Mouse (Mus musculus) embryo, embryonic 10 days (tissue): ENCODE results near the gene Serpina1f.
"Not testable (repeated sequence)": the region's sequence is repeated elsewhere in the genome, so short reads cannot be mapped to it uniquely, and the experiment has no call there.

ENCODE experiments used
- DNase-seq: peaks from one replicate; pipeline ENCODE4 v3.0.0-alpha.2; 2015; ENCODE audit warnings: low spot score

The Serpina1f gene

GRCm38 (mm10) chr12:103695429-103695828 lies at the start of gene Serpina1f:
Gene Serpina1f (minus strand): TSS chr12:103695529.
- no peak for DNase-seq

- not testable (repeated sequence) for DNase-seq
These were observed 42.7 kb upstream of the Serpina1f start for GRCm38 (mm10) chr12:103737791-103738580.

DNA sequence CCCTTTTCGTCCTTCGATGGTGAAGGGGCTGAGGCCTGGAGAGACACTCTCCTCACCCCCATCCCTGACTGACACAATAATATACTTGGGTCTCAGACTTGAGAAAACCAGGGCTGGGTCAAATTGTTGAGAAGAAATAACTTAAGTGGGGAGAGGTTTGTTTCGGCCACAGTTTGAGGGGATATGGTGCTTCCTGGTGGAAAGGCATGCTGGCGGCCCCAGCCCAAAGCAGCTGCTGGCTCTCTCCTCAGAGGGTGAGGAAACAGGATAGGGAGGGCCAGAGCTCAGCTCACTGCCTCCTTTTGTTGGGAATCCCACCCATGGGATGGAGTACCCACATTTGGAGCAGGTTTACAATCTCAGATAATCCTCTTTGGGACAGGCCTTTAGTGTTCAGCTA lies 40.2 kb upstream of the Serpina1f start:
- not testable (repeated sequence) for DNase-seq

DNA sequence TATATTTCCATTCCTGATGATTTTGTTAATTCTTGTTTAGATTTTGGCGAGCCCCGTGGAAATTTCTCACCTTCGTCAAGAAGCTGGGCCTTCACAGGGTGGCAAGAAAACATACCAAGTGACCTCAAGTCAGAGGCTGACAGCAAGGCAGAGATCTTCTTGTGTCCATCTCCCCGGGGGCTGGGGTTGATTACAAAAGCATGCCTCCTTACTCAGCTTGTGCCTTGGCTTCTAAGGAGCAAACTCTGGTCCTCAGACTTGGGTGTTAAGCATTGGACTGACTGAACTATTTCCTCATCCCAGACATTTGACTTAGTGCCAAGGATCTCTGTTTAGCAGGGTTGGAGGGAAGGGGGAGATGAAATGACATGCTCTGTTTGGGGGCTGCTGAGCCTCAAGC lies 39.8 kb upstream of the Serpina1f start:
- not testable (repeated sequence) for DNase-seq

DNA sequence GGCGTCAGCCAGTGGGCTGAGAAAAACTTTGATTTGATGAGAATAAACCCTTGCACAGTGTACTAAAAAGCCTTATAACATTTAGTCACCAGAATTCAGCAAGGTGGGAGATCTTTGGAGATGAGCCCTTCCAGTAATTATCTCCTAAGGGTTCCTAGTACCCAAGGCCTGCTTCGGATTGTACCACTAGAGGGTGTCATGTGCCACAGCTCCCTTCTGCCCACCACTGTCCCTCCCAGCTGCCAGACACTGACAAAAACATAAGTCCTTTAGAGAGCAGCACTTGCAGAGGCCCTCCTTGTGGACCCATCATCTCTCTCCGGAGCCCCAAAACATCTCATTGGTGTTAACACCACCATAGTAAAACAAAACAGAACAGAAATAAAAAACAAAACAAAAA lies 16.2 kb upstream of the Serpina1f start:
- no peak for DNase-seq

GRCm38 (mm10) chr12:103710405-103710804 lies 15.1 kb upstream of the Serpina1f start:
- DNase-seq, result peak; percentile 35

- no peak for DNase-seq
These were observed 10.8 kb upstream of the Serpina1f start for GRCm38 (mm10) chr12:103706113-103706512.

- no peak for DNase-seq
These were observed 10.2 kb upstream of the Serpina1f start for GRCm38 (mm10) chr12:103705547-103705946.

DNA sequence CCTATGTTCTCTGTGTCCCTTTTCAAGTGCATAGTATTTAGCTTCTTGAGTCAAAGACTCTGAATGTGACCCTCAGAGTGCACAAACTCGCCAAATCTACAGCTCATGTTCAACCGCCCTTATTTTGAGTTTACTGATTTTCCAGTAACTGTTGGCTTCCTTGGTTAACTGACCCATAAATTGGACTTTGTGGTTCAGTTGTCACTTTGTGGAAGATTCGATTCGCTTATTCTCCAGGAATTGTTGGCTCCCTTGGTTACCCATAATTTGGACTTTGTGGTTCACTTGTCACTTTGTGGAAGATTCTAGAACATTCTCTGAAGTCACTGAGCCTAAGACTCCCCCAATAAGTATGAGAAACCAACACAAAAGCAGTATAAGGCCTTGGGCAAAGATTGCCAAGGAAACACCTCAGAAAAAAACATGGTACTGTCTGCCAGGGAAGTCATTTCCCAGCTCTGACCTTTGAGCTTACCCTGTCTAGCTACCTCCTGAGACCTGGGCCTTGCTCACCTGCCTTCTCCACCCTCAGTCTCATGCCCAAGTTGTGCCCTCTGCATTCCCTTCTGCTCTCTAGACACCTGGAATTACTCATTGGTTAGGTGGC lies 4.9 kb upstream of the Serpina1f start:
- DNase-seq, result no peak

DNA sequence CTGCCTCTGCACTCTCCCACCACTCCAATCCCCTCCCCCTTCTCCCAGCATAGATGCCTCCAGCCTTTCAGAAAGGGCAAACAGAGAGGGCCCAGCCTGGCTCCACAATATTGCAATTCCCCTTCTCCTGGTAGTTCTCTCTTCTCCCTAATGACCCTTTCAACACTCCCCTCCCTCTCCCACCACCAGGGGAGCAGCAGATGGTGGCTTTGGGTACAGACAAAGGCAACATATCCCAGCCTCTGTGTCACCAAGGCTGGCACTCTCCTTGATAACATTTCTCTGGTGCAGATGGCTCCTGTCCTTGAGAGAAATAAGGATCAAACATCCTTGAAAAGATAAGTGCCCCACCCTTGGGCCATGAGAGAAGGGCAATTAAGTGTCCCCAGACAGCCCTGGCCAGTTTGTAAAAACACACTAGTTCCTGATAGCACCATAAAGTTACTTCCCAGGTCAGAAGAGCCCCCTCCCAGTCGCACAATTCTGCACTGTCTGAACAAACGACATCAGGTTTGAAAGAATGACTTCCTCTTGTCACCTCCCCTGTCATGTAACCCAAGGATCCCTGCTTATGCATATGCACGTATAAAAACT lies 7.0 kb downstream of the Serpina1f start:
- DNase-seq, result peak; percentile 28

GRCm38 (mm10) chr12:103687021-103687420 lies 8.3 kb downstream of the Serpina1f start:
- peak; percentile 44 for DNase-seq

GRCm38 (mm10) chr12:103686050-103686449 lies 9.3 kb downstream of the Serpina1f start:
- no peak for DNase-seq

DNA sequence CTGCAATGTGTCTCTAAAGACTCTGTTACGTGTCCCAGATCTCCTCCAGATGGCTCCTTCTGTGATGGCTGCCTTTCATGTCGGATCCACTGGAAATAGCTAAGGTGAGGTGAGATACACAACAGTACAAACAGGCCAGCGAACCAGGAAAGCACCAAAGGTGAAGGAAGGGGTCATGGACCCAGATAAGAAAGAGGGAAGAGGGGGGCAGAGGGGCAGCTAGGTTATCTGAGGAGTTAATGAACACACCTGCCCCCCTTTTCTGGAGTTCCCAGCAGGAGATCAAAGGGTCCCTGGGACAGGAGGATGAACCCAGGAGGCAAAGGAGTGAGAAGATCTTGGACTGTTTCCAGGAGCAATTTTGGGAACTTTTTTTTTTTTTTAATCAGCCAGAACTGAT lies 9.9 kb downstream of the Serpina1f start:
- DNase-seq, result no peak

DNA sequence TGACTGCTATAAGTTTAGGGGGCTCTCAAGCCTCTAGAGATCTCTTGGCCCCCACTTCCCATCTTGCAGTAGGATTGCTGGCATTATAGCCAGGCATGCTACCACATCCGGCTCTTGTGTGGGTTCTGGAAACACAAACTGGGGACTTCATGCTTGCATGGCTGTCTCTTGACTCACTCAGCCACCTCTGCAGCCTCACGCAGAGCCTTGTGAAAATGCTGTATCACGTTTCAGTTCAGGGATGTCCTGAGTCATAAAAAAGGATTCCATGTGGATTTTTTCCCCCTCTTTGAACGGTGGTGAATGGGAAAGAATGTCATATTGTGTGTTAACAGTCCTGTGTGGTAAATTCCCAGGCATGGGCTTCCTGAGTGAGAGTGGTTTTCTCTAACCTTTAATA lies 11.6 kb downstream of the Serpina1f start:
- no peak for DNase-seq

- DNase-seq, result no peak
These were observed 13.6 kb downstream of the Serpina1f start for GRCm38 (mm10) chr12:103681739-103682138.

- no peak for DNase-seq
These were observed 14.2 kb downstream of the Serpina1f start for GRCm38 (mm10) chr12:103681169-103681568.

DNA sequence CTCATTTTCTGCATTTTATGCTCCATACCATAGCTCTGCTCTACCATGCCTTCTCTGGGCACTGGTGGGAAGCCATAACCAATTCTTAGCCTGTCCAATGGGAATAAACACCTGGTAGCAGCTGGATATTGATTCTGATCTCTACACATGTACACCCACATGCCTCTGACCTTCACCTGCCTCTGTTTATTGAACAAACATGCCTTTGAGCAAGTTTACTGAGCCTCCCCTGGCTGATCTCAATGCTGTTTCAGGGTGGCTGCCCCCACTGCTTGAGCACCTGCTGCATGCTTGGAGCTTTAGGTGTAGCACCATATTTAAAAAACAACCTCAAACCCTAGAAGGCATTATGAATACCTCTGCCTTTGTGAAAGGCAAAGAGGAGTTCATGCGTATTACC lies 15.5 kb downstream of the Serpina1f start:
- not testable (repeated sequence) for DNase-seq

GRCm38 (mm10) chr12:103676039-103676438 lies 19.3 kb downstream of the Serpina1f start, which contains the start of gene Serpina16:
Gene Serpina16 (minus strand): TSS chr12:103676139.
- DNase-seq, result no peak

DNA sequence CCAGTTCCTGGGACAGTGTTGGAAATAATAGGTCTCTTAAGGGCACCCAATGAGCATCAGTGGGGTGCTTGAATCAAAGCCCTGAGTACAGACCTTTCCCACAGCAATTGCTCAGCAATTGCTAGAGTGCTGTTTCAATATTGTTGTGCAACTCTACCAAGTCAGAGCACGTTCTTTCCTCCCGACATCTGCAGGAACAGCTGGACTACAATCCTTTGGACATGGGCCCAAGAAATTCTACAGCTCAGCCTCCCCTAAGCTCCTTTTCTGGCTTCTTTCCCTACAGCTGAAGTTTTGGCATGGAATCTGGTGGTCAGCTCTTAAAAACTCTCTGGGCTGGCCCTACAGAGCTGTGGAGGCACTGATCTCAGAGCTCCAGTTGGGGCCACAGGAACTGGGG lies 22.1 kb downstream of the Serpina1f start:
- DNase-seq, result no peak

GRCm38 (mm10) chr12:103671483-103671882 lies 23.8 kb downstream of the Serpina1f start:
- DNase-seq, result no peak

DNA sequence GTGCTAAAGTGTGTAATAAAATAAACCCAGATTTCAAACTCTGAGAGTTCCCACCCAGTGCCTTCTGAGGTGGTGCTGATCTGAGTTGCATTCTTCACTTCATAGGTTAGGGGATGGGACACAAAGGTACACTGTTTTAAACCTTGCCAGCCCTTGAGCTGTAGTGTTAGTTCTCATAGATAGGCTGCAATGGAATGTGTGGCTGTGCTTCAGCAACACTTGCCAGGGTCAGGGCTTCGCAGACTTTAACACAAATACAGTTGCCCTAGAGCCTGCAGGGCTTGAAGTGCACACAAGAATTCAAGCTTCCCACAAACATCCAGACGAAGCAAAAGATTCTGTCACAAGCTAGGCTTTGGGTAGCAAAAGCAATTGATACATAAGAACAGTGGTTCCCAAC lies 24.4 kb downstream of the Serpina1f start:
- DNase-seq, result no peak

DNA sequence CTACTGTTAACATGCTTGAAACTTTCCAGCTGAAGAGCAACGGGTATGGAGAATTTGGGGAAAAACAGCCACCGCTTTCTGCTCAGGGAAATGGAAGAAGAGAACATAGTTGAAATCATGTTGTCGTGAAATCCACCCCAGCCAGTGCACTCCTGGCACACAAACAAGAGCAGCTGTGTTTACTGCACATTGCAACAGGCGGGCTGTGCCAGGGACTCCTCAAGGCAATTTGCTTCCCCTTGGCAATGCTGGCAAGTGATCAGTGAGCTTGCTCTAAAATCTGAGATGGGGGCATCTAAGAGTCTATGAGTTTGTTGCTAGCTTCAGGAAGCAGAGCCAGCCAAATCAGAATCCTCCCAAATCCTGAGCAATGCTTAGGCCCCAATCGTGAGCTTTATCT lies 25.0 kb downstream of the Serpina1f start:
- DNase-seq, result no peak

GRCm38 (mm10) chr12:103665286-103665685 lies 30.0 kb downstream of the Serpina1f start:
- DNase-seq, result no peak
